Mouse (Mus musculus) olfactory bulb, adult 2 months (tissue): ENCODE results near the gene Zmynd10.

Source experiments
- CTCF ChIP-seq: fragments of 200-500 bp; IDR thresholded peaks from 2 replicates; pipeline ENCODE4 v1.5.1; 2012; ENCODE audit warnings: low read depth, mild to moderate bottlenecking, low read length, moderate library complexity; ENCODE audit not compliant: insufficient read depth
- POLR2A ChIP-seq: fragments of 200-500 bp; IDR thresholded peaks from 2 replicates; pipeline ENCODE4 v1.6.1; 2012; ENCODE audit warnings: mild to moderate bottlenecking, low read depth, low read length, moderate library complexity; ENCODE audit not compliant: insufficient read depth

- TF ChIP-seq POLR2A (no peak), CTCF (no peak)
Measured at GRCm38 (mm10) chr9:107545199-107545598, 1.9 kb upstream of the Zmynd10 start.
